Mouse (Mus musculus): ENCODE measurements around the gene Gm28360. TPM values are rescaled to one million over a fixed set of nuclear protein-coding genes. Genes with fewer than 3 reads are reported as not detected.
"Not testable (repeated sequence)": the region's sequence is repeated elsewhere in the genome, so short reads cannot be mapped to it uniquely, and the experiment has no call there.

The Gm28360 gene
- polyA plus RNA-seq (2014; fragmentation: Nextera tagmentation; extraction: Ambion mirVana): not detected in 2 replicates

- not testable (repeated sequence) for ATAC-seq (replicated peaks; ENCODE audit: low FRiP score); H3K27ac ChIP-seq (ENCODE audit: low read depth, low read length); H3K36me3 ChIP-seq (ENCODE audit: control insufficient read depth, insufficient read depth, low read length); H3K4me3 ChIP-seq (ENCODE audit: low read depth, low read length); H3K9ac ChIP-seq (ENCODE audit: low read depth, low read length); H3K9me3 ChIP-seq (ENCODE audit: control insufficient read depth, low read length); DNase-seq (ENCODE audit: low spot score); H3K27me3 ChIP-seq (replicated peaks; ENCODE audit: control insufficient read depth, insufficient read depth, low read length); H3K4me1 ChIP-seq (replicated peaks; ENCODE audit: control insufficient read depth, insufficient read depth, low read length); H3K4me2 ChIP-seq
- 58% methylated on average over 5 of the region's 5 CpGs for WGBS
Measured at GRCm38 (mm10) chr1:117829781-117830180, at the start of gene Gm28360. Gene Gm28360, plus strand, starts transcription at chr1:117830081.

- not testable (repeated sequence) for H3K27me3 ChIP-seq (replicated peaks; ENCODE audit: control insufficient read depth, insufficient read depth, low read length); H3K9ac ChIP-seq (ENCODE audit: low read depth, low read length); ATAC-seq (replicated peaks; ENCODE audit: low FRiP score); H3K4me1 ChIP-seq (replicated peaks; ENCODE audit: control insufficient read depth, insufficient read depth, low read length); H3K27ac ChIP-seq (ENCODE audit: low read depth, low read length); H3K4me2 ChIP-seq; DNase-seq (ENCODE audit: low spot score); H3K4me3 ChIP-seq (ENCODE audit: low read depth, low read length); H3K9me3 ChIP-seq (ENCODE audit: control insufficient read depth, low read length); H3K36me3 ChIP-seq (ENCODE audit: control insufficient read depth, insufficient read depth, low read length)
- WGBS: 47% methylated on average over 3 of the region's 3 CpGs
Measured at GRCm38 (mm10) chr1:117780833-117781232, 49.0 kb upstream of the Gm28360 start, which contains the start of gene B020011L13Rik. Gene B020011L13Rik, plus strand, starts transcription at chr1:117781133.

- not testable (repeated sequence) for DNase-seq (ENCODE audit: low spot score); H3K9me3 ChIP-seq (ENCODE audit: control insufficient read depth, low read length); H3K4me1 ChIP-seq (replicated peaks; ENCODE audit: control insufficient read depth, insufficient read depth, low read length); H3K4me2 ChIP-seq; H3K36me3 ChIP-seq (ENCODE audit: control insufficient read depth, insufficient read depth, low read length); ATAC-seq (replicated peaks; ENCODE audit: low FRiP score); H3K27me3 ChIP-seq (replicated peaks; ENCODE audit: control insufficient read depth, insufficient read depth, low read length); H3K9ac ChIP-seq (ENCODE audit: low read depth, low read length); H3K4me3 ChIP-seq (ENCODE audit: low read depth, low read length); H3K27ac ChIP-seq (ENCODE audit: low read depth, low read length)
Measured at GRCm38 (mm10) chr1:117816271-117816670, 13.6 kb upstream of the Gm28360 start.

- not testable (repeated sequence) for H3K36me3 ChIP-seq (ENCODE audit: control insufficient read depth, insufficient read depth, low read length); ATAC-seq (replicated peaks; ENCODE audit: low FRiP score); H3K9ac ChIP-seq (ENCODE audit: low read depth, low read length); H3K27me3 ChIP-seq (replicated peaks; ENCODE audit: control insufficient read depth, insufficient read depth, low read length); H3K9me3 ChIP-seq (ENCODE audit: control insufficient read depth, low read length); H3K4me1 ChIP-seq (replicated peaks; ENCODE audit: control insufficient read depth, insufficient read depth, low read length); DNase-seq (ENCODE audit: low spot score); H3K27ac ChIP-seq (ENCODE audit: low read depth, low read length); H3K4me2 ChIP-seq; H3K4me3 ChIP-seq (ENCODE audit: low read depth, low read length)
- 78% methylated on average over 3 of the region's 3 CpGs for WGBS
Measured at GRCm38 (mm10) chr1:117851718-117852117, 21.8 kb downstream of the Gm28360 start.

Other genes starting within 250 kb of the Gm28360 start
- not detected in 2 replicates for gene Gm28363, start 132.9 kb upstream of the Gm28360 start, polyA plus RNA-seq (2014; fragmentation: Nextera tagmentation; extraction: Ambion mirVana)
- gene B020011L13Rik, start 48.9 kb upstream of the Gm28360 start, polyA plus RNA-seq (2014; fragmentation: Nextera tagmentation; extraction: Ambion mirVana): not detected in 2 replicates
- not detected in 2 replicates for gene Gm28168, start 97.9 kb downstream of the Gm28360 start, polyA plus RNA-seq (2014; fragmentation: Nextera tagmentation; extraction: Ambion mirVana)
- gene Gm7145, start 135.9 kb downstream of the Gm28360 start, polyA plus RNA-seq (2014; fragmentation: Nextera tagmentation; extraction: Ambion mirVana): not detected in 2 replicates